Mouse (Mus musculus) liver, postnatal 0 days (tissue): ENCODE measurements at regions not wholly inside any gene's neighbourhood (a gene's known extent, or its start where the extent isn't known, plus 50 kb on each side); places are given as distances from the start of the nearest gene placed in this dataset.

Experiments used
- ATAC-seq: fragments of 200-750 bp; cut with Nextera tagmentation; 2 replicates; pipeline ENCODE4 v1.8.0; 2017; ENCODE audit warnings: mild to moderate bottlenecking, moderate library complexity
- DNase-seq: peaks from one replicate; pipeline ENCODE4 v3.0.0-alpha.2; 2016
- H3K27ac ChIP-seq: fragments of 300-500 bp; sonication (generic); 2 replicates; pipeline ENCODE4 v1.5.1; 2014; ENCODE audit warnings: antibody characterized with exemption, moderate library complexity, mild to moderate bottlenecking, low read depth
- H3K27me3 ChIP-seq: fragments of 300-500 bp; sonication (generic); 2 replicates; pipeline ENCODE4 v1.6.1; 2014; ENCODE audit warnings: low read length, control low read depth, mixed read lengths; ENCODE audit not compliant: insufficient read depth
- H3K36me3 ChIP-seq: fragments of 300-500 bp; sonication (generic); replicated peaks from 2 replicates; pipeline ENCODE4 v1.6.1; 2014; ENCODE audit warnings: mild to moderate bottlenecking, control low read depth, low read length, moderate library complexity, mixed read lengths; ENCODE audit not compliant: insufficient read depth
- H3K4me1 ChIP-seq: fragments of 300-500 bp; sonication (generic); 2 replicates; pipeline ENCODE4 v1.6.1; 2014; ENCODE audit warnings: antibody characterized with exemption, mild to moderate bottlenecking, control low read depth; ENCODE audit not compliant: insufficient read depth
- H3K4me2 ChIP-seq: fragments of 300-500 bp; sonication (generic); 2 replicates; pipeline ENCODE4 v1.6.1; 2014; ENCODE audit warnings: low read depth, mild to moderate bottlenecking, low read length, moderate library complexity, mixed read lengths
- H3K4me3 ChIP-seq: fragments of 300-500 bp; sonication (generic); 2 replicates; pipeline ENCODE4 v1.5.1; 2014; ENCODE audit warnings: low read depth, low read length
- H3K9ac ChIP-seq: fragments of 300-500 bp; sonication (generic); replicated peaks from 2 replicates; pipeline ENCODE4 v1.6.1; 2014; ENCODE audit warnings: mild to moderate bottlenecking, moderate library complexity
- H3K9me3 ChIP-seq: fragments of 300-500 bp; sonication (generic); 2 replicates; pipeline ENCODE4 v1.6.1; 2016; ENCODE audit warnings: mild to moderate bottlenecking, control low read depth, low read length, mixed read lengths
- CTCF ChIP-seq: sonication (generic); IDR thresholded peaks from 2 replicates; pipeline ENCODE4 v1.5.1; 2016; ENCODE audit warnings: antibody characterized with exemption, low read depth
- EP300 ChIP-seq: IDR thresholded peaks from 2 replicates; pipeline ENCODE4 v1.6.1; 2016; ENCODE audit warnings: antibody characterized with exemption, low read depth, mild to moderate bottlenecking
- WGBS: fragments of 180-500 bp; shearing (Covaris S2); extraction: QIAGEN DNeasy Blood & Tissue Kit; methylation state at CpG from one replicate; pipeline ENCODE4 v1.1.7; 2014; ENCODE audit not compliant: insufficient replicate concordance; 5-methylcytosine and 5-hydroxymethylcytosine counted together

- H3K36me3 ChIP-seq = no peaks in the 10 kb centered on the region
- DNase-seq (no peak), ATAC-seq (no peak)
- no peak overlapping the region for H3K4me2 ChIP-seq
- WGBS = 85% methylated on average over 4 of the region's 4 CpGs
- no peaks in the 10 kb centered on the region for H3K9me3 ChIP-seq
- H3K27ac ChIP-seq = no peak overlapping the region
- TF ChIP-seq EP300 = no peak
- no peak for TF ChIP-seq CTCF
- no peak overlapping the region for H3K4me3 ChIP-seq
- no peak overlapping the region for H3K9ac ChIP-seq
- H3K27me3 ChIP-seq = no peaks in the 10 kb centered on the region
- H3K4me1 ChIP-seq = no peaks in the 10 kb centered on the region
These were observed 53.9 kb upstream of the Cdkn3 start for GRCm38 (mm10) chr14:46706462-46706861.

- H3K27me3 ChIP-seq = no peaks in the 10 kb centered on the region
- 16% methylated on average over 9 of the region's 9 CpGs for WGBS
- no peak for TF ChIP-seq CTCF
- TF ChIP-seq EP300 = no peak
- peak overlapping the region; percentile 52 for H3K4me2 ChIP-seq
- no peaks in the 10 kb centered on the region for H3K4me1 ChIP-seq
- H3K9me3 ChIP-seq = no peaks in the 10 kb centered on the region
- no peak overlapping the region for H3K4me3 ChIP-seq
- peak; percentile 90 for ATAC-seq
- no peak overlapping the region for H3K9ac ChIP-seq
- H3K36me3 ChIP-seq = no peaks in the 10 kb centered on the region
- peak; percentile 62 for DNase-seq
- peak overlapping the region; percentile 56 for H3K27ac ChIP-seq
These were observed 56.0 kb upstream of the Cdkn3 start for GRCm38 (mm10) chr14:46704316-46704751.

DNA sequence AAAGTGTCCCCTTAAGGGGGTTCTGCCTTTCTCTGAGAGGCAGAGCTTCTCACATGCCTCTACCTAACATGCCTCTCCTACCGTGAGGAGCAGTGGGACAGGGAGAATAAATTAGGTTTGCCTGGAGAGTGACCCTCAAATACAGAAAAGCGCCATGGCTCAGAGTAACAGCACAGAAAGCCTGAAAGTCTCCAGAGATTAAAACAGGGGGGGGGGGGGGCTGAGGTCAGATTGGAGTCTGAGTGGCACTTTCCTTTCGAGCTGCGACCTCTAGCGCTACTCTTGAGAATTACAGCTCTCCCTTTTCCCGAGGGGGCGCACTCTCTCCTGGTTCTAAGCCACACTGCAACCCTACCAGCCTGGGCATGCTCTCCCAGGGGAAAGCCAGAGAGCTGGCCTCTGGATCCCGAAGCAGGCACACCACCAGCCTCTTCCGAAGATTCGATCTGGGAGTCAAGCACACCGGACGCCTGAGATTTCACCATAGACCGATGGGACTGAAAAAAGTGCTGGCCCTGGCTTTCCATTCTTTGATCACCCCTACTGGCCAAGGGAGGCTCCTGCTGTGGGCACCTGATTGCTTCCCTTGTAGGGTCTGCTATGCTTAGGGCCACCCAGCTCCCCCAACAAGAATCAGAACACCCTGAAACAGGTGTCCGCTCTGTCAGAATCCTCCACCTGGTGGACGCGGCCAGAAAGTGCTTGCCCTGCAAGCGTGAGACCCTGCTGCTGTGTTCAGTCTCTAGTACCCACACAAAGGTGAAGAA is 57.5 kb upstream of the Cdkn3 start:
- H3K27ac ChIP-seq = no peak overlapping the region
- H3K9ac ChIP-seq = no peak overlapping the region
- H3K9me3 ChIP-seq = no peaks in the 10 kb centered on the region
- DNase-seq (peak; percentile 60), ATAC-seq (0 out of 2 replicates have a peak, but pooled peaks have one; percentile 38)
- no peaks in the 10 kb centered on the region for H3K4me1 ChIP-seq
- H3K4me3 ChIP-seq = no peak overlapping the region
- H3K4me2 ChIP-seq = no peak overlapping the region
- 36% methylated on average over 17 of the region's 17 CpGs for WGBS
- H3K36me3 ChIP-seq = no peaks in the 10 kb centered on the region
- no peak for TF ChIP-seq EP300
- peak; percentile 73 for TF ChIP-seq CTCF
- H3K27me3 ChIP-seq = no peaks in the 10 kb centered on the region

DNA sequence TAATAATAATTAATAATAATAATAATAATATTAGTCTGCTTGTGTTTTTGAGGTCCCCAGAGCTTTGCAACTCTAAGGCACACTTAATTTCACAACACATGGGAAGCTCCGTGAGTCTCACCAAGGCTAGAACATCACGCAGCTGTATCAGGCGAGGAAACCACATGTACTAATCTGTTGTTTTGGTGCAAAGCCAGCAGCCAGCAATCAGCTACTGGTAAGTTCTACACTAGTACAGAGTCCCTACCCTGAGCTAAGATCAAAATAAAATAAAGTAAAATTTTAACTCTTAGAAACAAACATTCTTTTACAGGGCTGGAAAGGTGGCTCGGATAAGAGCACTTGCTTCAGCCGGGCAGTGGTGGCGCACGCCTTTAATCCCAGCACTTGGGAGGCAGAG is 67.8 kb upstream of the Cdkn3 start:
- TF ChIP-seq CTCF = no peak
- no peak for TF ChIP-seq EP300
- 76% methylated on average over 7 of the region's 7 CpGs for WGBS
- no peak overlapping the region for H3K27ac ChIP-seq
- DNase-seq (no peak), ATAC-seq (no peak)
- H3K4me2 ChIP-seq = no peak overlapping the region
- no peaks in the 10 kb centered on the region for H3K4me1 ChIP-seq
- H3K4me3 ChIP-seq = no peak overlapping the region
- no peaks in the 10 kb centered on the region for H3K27me3 ChIP-seq
- no peak overlapping the region for H3K9ac ChIP-seq
- H3K9me3 ChIP-seq = no peaks in the 10 kb centered on the region
- no peaks in the 10 kb centered on the region for H3K36me3 ChIP-seq

DNA sequence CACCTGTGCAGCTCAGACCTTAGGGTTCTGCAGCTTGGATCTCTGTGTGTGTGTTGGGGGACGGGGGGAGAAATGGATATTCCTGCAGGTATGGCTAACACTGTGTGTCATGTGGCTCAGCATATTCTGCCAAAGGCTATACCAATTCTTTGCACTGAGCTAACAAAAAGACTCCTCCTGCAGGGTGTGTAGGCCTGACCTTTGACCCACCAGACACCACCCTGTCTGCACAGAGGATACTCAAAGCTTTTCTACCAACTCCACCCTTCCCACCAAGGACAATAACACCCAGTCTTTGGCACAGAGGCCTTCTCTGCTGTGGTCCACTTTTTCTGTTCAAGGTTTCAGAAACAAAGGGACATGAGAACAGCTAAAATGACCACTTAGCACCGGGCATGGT is 68.3 kb upstream of the Cdkn3 start:
- Histone ChIP-seq H3K36me3 (no peaks in the 10 kb centered on the region), H3K9ac (no peak overlapping the region), H3K4me3 (no peak overlapping the region), H3K4me2 (no peak overlapping the region), H3K9me3 (no peaks in the 10 kb centered on the region), H3K27ac (no peak overlapping the region), H3K4me1 (no peaks in the 10 kb centered on the region), H3K27me3 (no peaks in the 10 kb centered on the region)
- WGBS = 75% methylated on average over 2 of the region's 2 CpGs
- TF ChIP-seq CTCF (no peak), EP300 (no peak)
- no peak for ATAC-seq
- no peak for DNase-seq

DNA sequence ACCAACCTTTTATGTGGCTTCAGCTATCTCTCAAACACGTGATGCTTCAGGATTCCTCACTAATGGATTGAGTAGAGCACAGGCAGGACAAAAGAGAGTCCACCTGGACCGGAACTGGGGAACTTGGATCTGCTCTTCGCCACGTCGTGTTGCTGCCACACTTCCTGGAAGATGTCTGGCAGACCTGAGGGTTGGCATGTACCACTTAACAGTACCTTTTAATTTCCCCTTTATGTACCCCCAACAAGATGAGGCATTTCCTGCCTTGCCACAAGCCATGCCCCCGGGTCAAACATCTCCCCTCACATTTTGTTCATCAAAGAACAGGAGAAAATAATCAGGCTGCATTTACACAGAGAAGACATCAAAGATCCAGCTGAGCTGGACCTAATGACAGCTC is 77.6 kb upstream of the Cdkn3 start:
- no peaks in the 10 kb centered on the region for H3K4me1 ChIP-seq
- H3K36me3 ChIP-seq = no peaks in the 10 kb centered on the region
- DNase-seq (no peak), ATAC-seq (no peak)
- H3K9ac ChIP-seq = no peak overlapping the region
- no peak overlapping the region for H3K4me3 ChIP-seq
- H3K9me3 ChIP-seq = no peaks in the 10 kb centered on the region
- no peaks in the 10 kb centered on the region for H3K27me3 ChIP-seq
- H3K4me2 ChIP-seq = no peak overlapping the region
- H3K27ac ChIP-seq = no peak overlapping the region
- WGBS = 63% methylated on average over 6 of the region's 6 CpGs
- TF ChIP-seq EP300 (no peak), CTCF (no peak)
